Mouse (Mus musculus): ENCODE data around the gene Cip2a. TPM values are rescaled to one million over a fixed set of nuclear protein-coding genes. Genes with fewer than 3 reads are reported as not detected.

Gene Cip2a
- polyA plus RNA-seq, 1 experiment from 2014 or later, result 31.8 TPM

DNA sequence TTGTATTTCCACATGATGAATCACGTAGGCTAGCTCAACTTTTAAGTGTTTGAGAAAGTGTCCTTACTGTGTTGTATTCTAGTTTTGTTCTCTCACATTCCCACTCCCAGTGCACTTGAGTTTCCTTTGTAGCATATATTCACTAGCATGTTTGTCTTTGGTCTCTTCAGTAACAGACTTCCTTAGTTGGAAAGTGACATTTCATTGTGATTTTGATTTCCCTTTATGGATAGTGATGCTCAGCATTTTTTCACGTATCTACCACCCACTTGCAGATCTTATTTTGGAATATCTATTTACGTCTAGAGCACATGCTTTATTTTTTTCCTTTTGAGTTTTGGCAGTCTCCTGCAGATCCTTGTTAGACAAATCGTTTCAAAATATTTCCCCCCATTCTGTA lies 43.8 kb downstream of the Cip2a start:
- H3K27me3 ChIP-seq (ENCODE audit: insufficient read depth, poor library complexity, severe bottlenecking), result no peaks in the 10 kb centered on the region
- H3K9me3 ChIP-seq, result no peaks in the 10 kb centered on the region
- H3K27ac ChIP-seq, result no peak overlapping the region
- no peak for DNase-seq (ENCODE audit: low spot score)
- 75% methylated on average over 4 of the region's 4 CpGs for WGBS
- no peak overlapping the region for H3K4me3 ChIP-seq
- H3K36me3 ChIP-seq, result no peaks in the 10 kb centered on the region
- H3K4me1 ChIP-seq, result no peaks in the 10 kb centered on the region

DNA sequence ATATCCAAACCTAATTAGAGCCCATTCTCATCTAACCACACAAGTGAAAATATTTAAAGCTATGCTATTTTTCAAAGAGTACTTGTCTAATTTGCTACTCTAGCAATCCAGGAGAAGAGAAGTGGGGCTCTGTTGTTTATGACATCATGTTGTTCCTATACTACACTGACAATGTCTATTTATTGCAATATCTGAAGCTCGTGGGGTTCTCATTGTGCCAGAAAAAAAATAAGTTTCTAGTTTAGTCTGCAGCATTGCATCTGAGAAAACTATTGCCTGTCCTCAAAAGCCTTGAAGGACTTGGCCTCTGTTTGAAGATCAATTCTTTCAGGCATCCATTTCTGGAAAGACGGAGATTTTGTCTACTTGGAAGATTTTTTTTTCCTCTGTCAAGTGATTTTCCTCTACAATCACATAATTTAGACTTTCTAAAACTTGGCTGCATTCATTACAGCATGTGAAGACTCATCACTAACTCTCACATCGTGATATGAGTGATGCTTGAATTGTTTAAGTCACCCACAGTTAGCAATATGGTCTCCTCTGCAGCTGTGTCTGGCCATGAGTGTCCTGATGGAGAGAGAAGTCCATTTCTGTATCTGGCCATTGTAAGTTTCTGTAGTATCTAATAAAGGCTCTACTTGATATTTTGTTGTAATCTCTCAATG lies 46.7 kb downstream of the Cip2a start:
- Histone ChIP-seq H3K27me3 (ENCODE audit: insufficient read depth, poor library complexity, severe bottlenecking) (no peaks in the 10 kb centered on the region), H3K9me3 (no peaks in the 10 kb centered on the region), H3K4me3 (no peak overlapping the region), H3K36me3 (no peaks in the 10 kb centered on the region), H3K4me1 (no peaks in the 10 kb centered on the region), H3K27ac (no peak overlapping the region)
- WGBS, result 75% methylated on average over 3 of the region's 3 CpGs
- no peak for DNase-seq (ENCODE audit: low spot score)

DNA sequence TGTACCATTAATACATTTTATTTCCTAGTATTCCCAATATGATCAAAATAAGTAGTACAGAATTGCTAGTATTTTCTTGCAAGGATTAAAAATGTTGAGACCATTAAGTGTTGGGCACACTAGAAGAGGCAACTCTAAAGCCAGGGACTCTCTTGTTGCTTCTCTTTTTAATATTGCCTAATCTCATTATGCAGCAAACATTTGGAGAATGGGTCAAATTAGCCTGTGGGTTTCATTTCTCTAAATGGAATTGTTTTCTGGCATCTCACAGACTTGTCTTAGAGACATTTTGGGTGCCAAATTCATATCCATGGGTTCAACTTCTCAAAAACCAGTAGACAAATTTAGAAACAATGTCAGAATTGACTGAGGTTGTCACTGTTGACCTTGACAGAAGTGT lies 55.2 kb downstream of the Cip2a start:
- H3K27me3 ChIP-seq (ENCODE audit: insufficient read depth, poor library complexity, severe bottlenecking), result no peaks in the 10 kb centered on the region
- no peaks in the 10 kb centered on the region for H3K9me3 ChIP-seq
- no peaks in the 10 kb centered on the region for H3K36me3 ChIP-seq
- no peaks in the 10 kb centered on the region for H3K4me1 ChIP-seq
- DNase-seq (ENCODE audit: low spot score), result no peak
- no peak overlapping the region for H3K4me3 ChIP-seq
- H3K27ac ChIP-seq, result no peak overlapping the region

- no peak for DNase-seq (ENCODE audit: low spot score)
- H3K27me3 ChIP-seq (ENCODE audit: insufficient read depth, poor library complexity, severe bottlenecking), result no peaks in the 10 kb centered on the region
- H3K36me3 ChIP-seq, result no peaks in the 10 kb centered on the region
- no peaks in the 10 kb centered on the region for H3K9me3 ChIP-seq
- 82% methylated on average over 1 of the region's 1 CpGs for WGBS
- no peak within 1 kb of the TSS for H3K27ac ChIP-seq
- H3K4me1 ChIP-seq, result no peaks in the 10 kb centered on the region
- H3K4me3 ChIP-seq, result no peak within 1 kb of the TSS
Observed at GRCm38 (mm10) chr16:49057186-49057585, 63.2 kb downstream of the Cip2a start, which contains the start of gene Myh15. Gene Myh15 (plus strand): TSS chr16:49057486.

Other genes starting within 250 kb of the Cip2a start
- gene Trat1, start 222.2 kb upstream of the Cip2a start, polyA plus RNA-seq (2016; fragmentation: Nextera tagmentation; extraction: Ambion mirVana), result not detected in 2 replicates
- not detected in 2 replicates for gene Retnlb, start 177.3 kb upstream of the Cip2a start, polyA plus RNA-seq (2016; fragmentation: Nextera tagmentation; extraction: Ambion mirVana)
- gene Retnla, start 151.6 kb upstream of the Cip2a start, polyA plus RNA-seq (2016; fragmentation: Nextera tagmentation; extraction: Ambion mirVana), result not detected in 2 replicates
- gene Retnlg, start 121.6 kb upstream of the Cip2a start, polyA plus RNA-seq (2016; fragmentation: Nextera tagmentation; extraction: Ambion mirVana), result not detected in 2 replicates
- 23.2 and 26.3 TPM in 2 replicates for gene Dzip3, start within 50 bp of the Cip2a start, polyA plus RNA-seq (2016; fragmentation: Nextera tagmentation; extraction: Ambion mirVana)
- gene Myh15, start 63.3 kb downstream of the Cip2a start, polyA plus RNA-seq (2016; fragmentation: Nextera tagmentation; extraction: Ambion mirVana), result 0.02 TPM in 1 of 2 replicates, not detected in the other

Measured in heart, embryonic 10.5 days (tissue).